Mouse (Mus musculus) duodenum, adult 2 months (tissue): ENCODE measurements around the gene Metap2. TPM values are rescaled to one million over a fixed set of nuclear protein-coding genes. Genes with fewer than 3 reads are reported as not detected.

Source experiments
- polyA plus RNA-seq: library from polyadenylated mRNA; depleted of rRNA; stranded (reverse); fragments of >200 nt; gene quantifications from 2 replicates; pipeline ENCODE4 v1.2.3, GENCODE M21; 2012; ENCODE audit warnings: low replicate concordance; rRNA removed

Metap2 gene
- 5.8 and 15.0 TPM in 2 replicates for polyA plus RNA-seq

GRCm38 (mm10) chr10:93897043-93897646, at the start of gene Metap2:
TSS of gene Metap2 (minus strand) at chr10:93897093.

DNA sequence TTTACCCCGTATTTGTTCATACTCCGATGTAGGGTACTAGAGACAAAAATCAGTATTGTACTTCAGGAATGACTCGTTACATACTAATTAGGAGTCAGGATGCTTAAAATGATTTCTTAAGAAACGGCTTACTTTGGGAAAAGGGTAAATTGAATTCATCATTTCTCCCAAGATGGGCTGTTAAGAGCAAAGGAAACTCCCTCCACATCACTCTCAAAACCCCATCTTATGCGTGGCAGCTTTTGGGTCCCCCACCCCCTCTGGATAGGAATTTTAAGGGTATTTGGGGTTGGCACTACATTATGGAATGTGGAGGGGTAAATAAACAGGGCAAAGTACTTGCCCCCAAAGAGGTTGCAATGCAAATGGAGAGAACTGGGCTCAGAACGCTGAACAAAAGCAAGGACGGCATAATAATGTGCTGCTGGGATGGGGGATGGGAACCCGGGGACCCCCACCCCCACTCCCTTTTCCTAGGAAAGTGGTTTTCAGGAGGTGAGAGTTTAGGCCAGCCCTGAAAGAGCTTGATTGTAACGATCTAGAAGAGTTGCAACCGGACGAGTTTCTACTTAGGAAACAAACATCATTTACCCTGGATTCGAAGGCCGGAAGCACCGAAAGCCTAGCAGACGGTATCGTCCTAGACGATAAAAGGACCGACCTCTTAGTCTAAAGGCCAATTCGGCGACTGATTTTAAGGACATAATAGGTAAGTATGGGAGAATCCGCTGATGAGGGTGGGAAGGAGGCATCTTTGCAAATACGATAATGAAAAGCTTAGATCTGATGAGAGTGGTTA, 65.8 kb downstream of the Metap2 start, which contains the start of gene Usp44:
TSS of gene Usp44 (plus strand) at position 625 of the 799 bp plus-strand sequence.

Other genes with a start within 250 kb of the Metap2 start
- 0.04 TPM in 1 of 2 replicates, not detected in the other for gene Usp44, start 65.5 kb downstream of the Metap2 start, polyA plus RNA-seq
- gene Vezt, start 138.7 kb upstream of the Metap2 start, polyA plus RNA-seq = 5.4 and 7.0 TPM in 2 replicates
- gene Fgd6, start 138.9 kb upstream of the Metap2 start, polyA plus RNA-seq = 1.8 and 2.1 TPM in 2 replicates